Mouse (Mus musculus): Measurements from ENCODE around the gene Mid2. TPM values are rescaled to one million over a fixed set of nuclear protein-coding genes. Genes with fewer than 3 reads are reported as not detected.

Mid2 gene
- polyA plus RNA-seq, 1 experiment from 2014 or later = 4.8 TPM

DNA sequence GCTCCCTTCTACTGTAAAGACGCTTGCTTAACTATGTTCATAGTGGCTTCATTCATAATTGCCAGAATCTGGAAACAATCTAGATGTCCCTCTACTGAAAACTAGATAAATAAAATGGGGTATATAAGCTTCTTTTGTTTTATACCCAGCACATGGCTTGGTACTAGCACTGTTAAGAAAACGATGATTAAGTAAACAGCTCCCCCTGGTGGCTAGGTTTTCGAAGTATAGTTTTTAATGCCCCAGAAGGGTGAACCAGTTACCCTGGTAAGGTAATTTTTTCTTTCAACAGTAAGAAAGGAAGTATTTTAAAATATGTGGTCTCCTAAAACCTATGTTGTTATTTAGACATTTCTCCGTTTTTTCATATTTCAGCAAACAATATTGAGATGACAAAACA, 58.0 kb downstream of the Mid2 start:
- WGBS = 43% methylated on average over 4 of the region's 4 CpGs
- no peak overlapping the region for H3K4me2 ChIP-seq
- no peaks in the 10 kb centered on the region for H3K36me3 ChIP-seq
- H3K9ac ChIP-seq = no peak overlapping the region
- no peak overlapping the region for H3K27ac ChIP-seq (replicated peaks)
- peaks cover 12% of the 10 kb centered on the region; the same call in 1 of the 2 replicates for H3K27me3 ChIP-seq
- H3K4me3 ChIP-seq = no peak overlapping the region
- ATAC-seq (ENCODE audit: low read depth) = no peak
- no peaks in the 10 kb centered on the region for H3K4me1 ChIP-seq (replicated peaks)
- H3K9me3 ChIP-seq = no peaks in the 10 kb centered on the region

DNA sequence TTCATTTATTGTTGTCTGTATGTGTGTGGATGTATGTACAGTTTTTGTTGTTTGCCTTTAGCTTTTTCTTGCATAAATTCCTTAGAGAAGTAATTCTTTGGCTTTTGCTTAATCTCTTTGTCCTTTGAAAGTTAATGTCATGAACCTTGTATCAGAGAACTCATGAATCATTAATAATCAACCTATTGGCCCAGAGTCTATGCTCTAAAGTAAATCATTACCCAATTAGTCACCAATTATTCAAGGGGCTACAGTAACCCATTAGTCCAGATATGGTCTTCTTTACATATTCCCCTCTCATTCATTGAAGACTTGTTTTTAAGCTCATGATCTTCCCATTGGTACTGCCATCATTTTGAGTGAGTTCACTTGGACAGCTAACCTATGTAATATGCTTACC, 74.6 kb downstream of the Mid2 start:
- H3K27ac ChIP-seq (replicated peaks) = no peak overlapping the region
- no peak overlapping the region for H3K9ac ChIP-seq
- no peak for ATAC-seq (ENCODE audit: low read depth)
- no peaks in the 10 kb centered on the region for H3K36me3 ChIP-seq
- H3K4me2 ChIP-seq = no peak overlapping the region
- H3K9me3 ChIP-seq = no peaks in the 10 kb centered on the region
- peaks cover 48% of the 10 kb centered on the region for H3K27me3 ChIP-seq
- H3K4me3 ChIP-seq = no peak overlapping the region
- H3K4me1 ChIP-seq (replicated peaks) = no peaks in the 10 kb centered on the region

- WGBS = 59% methylated on average over 5 of the region's 5 CpGs
- Histone ChIP-seq H3K4me3 (no peak overlapping the region), H3K36me3 (no peaks in the 10 kb centered on the region), H3K4me2 (no peak overlapping the region), H3K9me3 (no peaks in the 10 kb centered on the region), H3K4me1 (replicated peaks) (no peaks in the 10 kb centered on the region), H3K27me3 (peaks cover 48% of the 10 kb centered on the region), H3K9ac (no peak overlapping the region), H3K27ac (replicated peaks) (no peak overlapping the region)
- ATAC-seq (ENCODE audit: low read depth) = no peak
Observed at GRCm38 (mm10) chrX:140743213-140743612, 78.8 kb downstream of the Mid2 start.

DNA sequence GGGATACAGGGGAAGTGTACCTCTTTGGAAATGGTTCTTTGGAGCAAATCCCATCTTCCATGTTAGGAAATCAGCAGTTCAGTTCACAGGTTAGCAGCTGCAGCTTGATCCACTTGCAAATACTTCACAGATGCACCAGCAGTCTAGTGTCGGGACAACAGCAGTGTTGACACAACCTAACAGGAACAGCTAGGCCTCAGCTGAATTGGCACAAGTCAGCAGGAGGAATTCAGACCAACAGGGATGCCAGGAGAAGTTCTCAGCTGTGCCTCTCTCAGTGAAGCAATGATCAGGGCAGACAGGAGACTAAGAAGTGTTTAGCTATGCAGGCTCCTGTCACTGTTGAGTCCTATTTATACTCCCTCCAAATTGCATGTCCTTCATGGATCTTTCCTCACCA, 105.4 kb downstream of the Mid2 start:
- Histone ChIP-seq H3K9me3 (no peaks in the 10 kb centered on the region), H3K27ac (replicated peaks) (no peak overlapping the region), H3K36me3 (no peaks in the 10 kb centered on the region), H3K27me3 (peaks cover 36% of the 10 kb centered on the region), H3K9ac (no peak overlapping the region), H3K4me1 (replicated peaks) (no peaks in the 10 kb centered on the region), H3K4me3 (no peak overlapping the region), H3K4me2 (no peak overlapping the region)
- WGBS = 67% methylated on average over 1 of the region's 1 CpGs
- ATAC-seq (ENCODE audit: low read depth) = no peak

- Histone ChIP-seq H3K36me3 (no peaks in the 10 kb centered on the region), H3K4me3 (no peak overlapping the region), H3K9me3 (no peaks in the 10 kb centered on the region), H3K4me2 (no peak overlapping the region), H3K9ac (no peak overlapping the region), H3K27me3 (peaks cover 51% of the 10 kb centered on the region), H3K4me1 (replicated peaks) (no peaks in the 10 kb centered on the region), H3K27ac (replicated peaks) (no peak overlapping the region)
- 93% methylated on average over 2 of the region's 2 CpGs for WGBS
- no peak for ATAC-seq (ENCODE audit: low read depth)
Observed at GRCm38 (mm10) chrX:140805340-140805739, 140.9 kb downstream of the Mid2 start.

DNA sequence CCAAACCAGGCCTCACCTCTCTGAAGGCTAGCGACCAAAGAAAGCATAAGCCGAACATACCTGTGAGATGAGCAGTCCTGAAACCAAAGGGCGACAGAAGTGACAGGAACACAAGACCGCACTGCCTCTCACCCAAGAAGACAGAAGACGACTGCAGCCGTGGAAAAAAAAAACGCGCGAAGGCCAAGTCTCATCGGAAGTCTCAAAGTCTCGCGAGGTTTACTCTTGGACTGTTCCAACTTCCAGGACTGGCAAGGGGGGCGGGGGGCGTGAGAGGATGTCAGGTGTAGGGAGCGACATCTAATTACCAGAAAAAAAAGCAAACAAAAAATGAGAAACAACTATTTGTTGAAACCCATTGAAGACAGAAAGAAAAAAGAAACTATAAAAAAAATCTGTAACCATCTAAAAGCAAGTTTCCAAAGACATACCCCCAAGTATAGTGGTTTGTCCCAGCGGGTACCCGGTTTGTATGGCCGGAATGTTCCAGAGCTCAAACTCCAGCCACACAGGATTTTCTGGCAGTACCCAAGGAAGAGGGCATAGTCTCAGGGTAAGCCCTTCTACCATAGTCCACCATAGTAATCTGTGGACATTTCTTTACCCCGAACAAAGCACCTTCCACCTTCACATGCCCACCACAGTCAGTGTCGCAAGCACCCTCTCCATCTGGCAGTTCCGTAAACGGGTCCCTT, 149.1 kb downstream of the Mid2 start, which contains the start of gene Tex13b:
Gene Tex13b (minus strand): TSS at position 122 of the 695 bp plus-strand sequence.
- H3K9me3 ChIP-seq = no peaks in the 10 kb centered on the region
- no peak within 1 kb of the TSS for H3K4me2 ChIP-seq
- H3K27me3 ChIP-seq = peaks cover 22% of the 10 kb centered on the region
- ATAC-seq (ENCODE audit: low read depth) = no peak
- H3K27ac ChIP-seq (replicated peaks) = no peak within 1 kb of the TSS
- H3K4me3 ChIP-seq = no peak within 1 kb of the TSS
- no peak within 1 kb of the TSS for H3K9ac ChIP-seq
- no peaks in the 10 kb centered on the region for H3K36me3 ChIP-seq
- WGBS = 95% methylated on average over 22 of the region's 22 CpGs
- no peaks in the 10 kb centered on the region for H3K4me1 ChIP-seq (replicated peaks)

Other genes starting within 250 kb of the Mid2 start
- gene Prps1, start 208.0 kb upstream of the Mid2 start, polyA plus RNA-seq (2015; fragmentation: Nextera tagmentation; extraction: Ambion mirVana) = 76.0 and 77.4 TPM in 2 replicates
- gene Tsc22d3, start 63.9 kb upstream of the Mid2 start, polyA plus RNA-seq (2015; fragmentation: Nextera tagmentation; extraction: Ambion mirVana) = 135 and 143 TPM in 2 replicates
- not detected in 2 replicates for gene Tex13b, start 148.8 kb downstream of the Mid2 start, polyA plus RNA-seq (2015; fragmentation: Nextera tagmentation; extraction: Ambion mirVana)
- gene Vsig1, start 243.0 kb downstream of the Mid2 start, polyA plus RNA-seq (2015; fragmentation: Nextera tagmentation; extraction: Ambion mirVana) = not detected in 2 replicates

Data from neural tube, embryonic 13.5 days (tissue).